8 mouse cellular contexts compared by ENCODE assay signal in genomic region chr14:73524766-73525448, GRCm38 (mm10). TPM values are rescaled to one million over a fixed set of nuclear protein-coding genes. Genes with fewer than 3 reads are reported as not detected.
DNase-seq lines count a peak whose midpoint lies in the region; ATAC-seq and TF ChIP-seq lines count a peak whose summit lies in the region.

Sucla2 (plus strand) TSS chr14:73525319.

- DNase-seq in brain, embryonic 14.5 days (ENCODE audit: low read depth) = peak; percentile 99
- DNase-seq in liver, adult 2 months (ENCODE audit: extremely low read depth, low read depth, low spot score) = peak; percentile 86
- peak; percentile 97 for DNase-seq in splenic B cell, adult 2 months (ENCODE audit: low read depth, low spot score)

- no peaks in the 10 kb centered on the region for H3K9me3 ChIP-seq in erythroblast, embryonic 14.5 days (ENCODE audit: control insufficient read depth, low read length)
- H3K9me3 ChIP-seq in heart, embryonic 11.5 days (replicated peaks; ENCODE audit: control insufficient read depth, low read length) = no peaks in the 10 kb centered on the region
- H3K9me3 ChIP-seq in kidney, embryonic 16.5 days (ENCODE audit: low read length) = no peaks in the 10 kb centered on the region

- WGBS in heart, embryonic 11.5 days (ENCODE audit: insufficient replicate concordance) = under 1% methylated on average over 38 of the region's 41 CpGs
- WGBS in kidney, embryonic 16.5 days = under 1% methylated on average over 36 of the region's 41 CpGs
- under 1% methylated on average over 41 of the region's 41 CpGs for WGBS in liver, adult 2 months

- peaks cover 3% of the 10 kb centered on the region for H3K4me1 ChIP-seq in erythroblast, embryonic 14.5 days (ENCODE audit: control insufficient read depth)
- no peaks in the 10 kb centered on the region for H3K4me1 ChIP-seq in heart, embryonic 11.5 days (ENCODE audit: control insufficient read depth, insufficient read depth, low read length)
- H3K4me1 ChIP-seq in kidney, embryonic 16.5 days (ENCODE audit: insufficient read depth, low read length) = no peaks in the 10 kb centered on the region
- peaks cover 2% of the 10 kb centered on the region; the same call in 1 of the 2 replicates for H3K4me1 ChIP-seq in liver, adult 2 months (ENCODE audit: control insufficient read depth, insufficient read depth, low read length)

- H3K4me3 ChIP-seq in C2C12 (ENCODE audit: insufficient read depth, poor library complexity, severe bottlenecking) (peak within 1 kb of the TSS; percentile 23), myocyte (peak within 1 kb of the TSS; percentile 16)
- H3K4me3 ChIP-seq in erythroblast, embryonic 14.5 days (replicated peaks) = peak within 1 kb of the TSS; percentile 71
- peak within 1 kb of the TSS; percentile 52 for H3K4me3 ChIP-seq in heart, embryonic 11.5 days (ENCODE audit: low read depth, low read length)
- peak within 1 kb of the TSS; percentile 60 for H3K4me3 ChIP-seq in kidney, embryonic 16.5 days (ENCODE audit: low read length)
- peak within 1 kb of the TSS; percentile 63 for H3K4me3 ChIP-seq in liver, adult 2 months (ENCODE audit: insufficient read depth, low read depth, low read length)

- H3K4me2 ChIP-seq in heart, embryonic 11.5 days = peak within 1 kb of the TSS; percentile 58
- H3K4me2 ChIP-seq in kidney, embryonic 16.5 days (replicated peaks; ENCODE audit: low read depth, low read length) = peak within 1 kb of the TSS; percentile 57
- H3K4me2 ChIP-seq in myocyte (ENCODE audit: low read depth) = peak within 1 kb of the TSS; percentile 74

- peak; percentile 98 for TF ChIP-seq CTCF in C2C12 (IDR thresholded peaks at IDR 0.05; ENCODE audit: control insufficient read depth, insufficient read depth, insufficient read length)
- TF ChIP-seq CTCF in brain, embryonic 14.5 days (IDR thresholded peaks at IDR 0.05; ENCODE audit: borderline replicate concordance, extremely low read depth, insufficient read depth, insufficient read length) = peak; percentile 100
- peak; percentile 99 for TF ChIP-seq CTCF in liver, adult 2 months (IDR thresholded peaks at IDR 0.05; ENCODE audit: low read depth, low read length)

- H3K27me3 ChIP-seq in C2C12 (ENCODE audit: control insufficient read depth, insufficient read depth, insufficient read length) = no peaks in the 10 kb centered on the region
- peaks cover 11% of the 10 kb centered on the region for H3K27me3 ChIP-seq in erythroblast, embryonic 14.5 days (ENCODE audit: control insufficient read depth)
- H3K27me3 ChIP-seq in heart, embryonic 11.5 days (ENCODE audit: control insufficient read depth, insufficient read depth, low read length) = no peaks in the 10 kb centered on the region
- no peaks in the 10 kb centered on the region for H3K27me3 ChIP-seq in kidney, embryonic 16.5 days (ENCODE audit: insufficient read depth, low read length)
- H3K27me3 ChIP-seq in liver, adult 2 months (ENCODE audit: control insufficient read depth, insufficient read depth, low read length) = no peaks in the 10 kb centered on the region
- H3K27me3 ChIP-seq in myocyte (ENCODE audit: control insufficient read depth, insufficient read depth, insufficient read length) = peaks cover 3% of the 10 kb centered on the region
- H3K27me3 ChIP-seq in splenic B cell, adult 2 months (ENCODE audit: control insufficient read depth, insufficient read depth, low read length, poor library complexity, severe bottlenecking) = no peaks in the 10 kb centered on the region

- TF ChIP-seq POLR2A in brain, embryonic 14.5 days (IDR thresholded peaks at IDR 0.05; ENCODE audit: borderline replicate concordance, extremely low read depth, insufficient read depth, insufficient read length, poor library complexity, severe bottlenecking) = no peak
- no peak for TF ChIP-seq POLR2A in liver, adult 2 months (IDR thresholded peaks at IDR 0.05; ENCODE audit: extremely low read depth, insufficient read depth, low read length)
- peak; percentile 28 for TF ChIP-seq POLR2A in myocyte (IDR thresholded peaks at IDR 0.05; ENCODE audit: insufficient read length, low read depth)

- H3ac ChIP-seq in C2C12 (ENCODE audit: control insufficient read depth, insufficient read length, low read depth) = peak within 1 kb of the TSS; percentile 19
- no peak within 1 kb of the TSS for H3ac ChIP-seq in myocyte (ENCODE audit: control insufficient read depth, insufficient read length)

- ATAC-seq in heart, embryonic 11.5 days (replicated peaks; ENCODE audit: insufficient number of reproducible peaks, low FRiP score, low TSS enrichment) = peak; percentile 99
- peak; percentile 100 for ATAC-seq in kidney, embryonic 16.5 days (ENCODE audit: low FRiP score, low TSS enrichment)

- H3K79me2 ChIP-seq in C2C12 (ENCODE audit: control insufficient read depth, insufficient read depth) (no peaks in the 10 kb centered on the region), myocyte (ENCODE audit: control insufficient read depth, insufficient read depth) (no peaks in the 10 kb centered on the region)
- no peaks in the 10 kb centered on the region for H3K79me2 ChIP-seq in liver, adult 2 months (ENCODE audit: control insufficient read depth, insufficient read depth, low read length)

- peak within 1 kb of the TSS; percentile 85; the same call in 1 of the 2 replicates for H3K27ac ChIP-seq in heart, embryonic 11.5 days (ENCODE audit: low read depth, low read length)
- H3K27ac ChIP-seq in kidney, embryonic 16.5 days (ENCODE audit: low read length) = peak within 1 kb of the TSS; percentile 91
- H3K27ac ChIP-seq in liver, adult 2 months (replicated peaks; ENCODE audit: insufficient read depth, low read depth, low read length) = peak within 1 kb of the TSS; percentile 92

- no peaks in the 10 kb centered on the region for H3K79me3 ChIP-seq in C2C12 (ENCODE audit: low read depth)

- no peaks in the 10 kb centered on the region for H3K36me3 ChIP-seq in C2C12 (ENCODE audit: control insufficient read depth, insufficient read depth)
- H3K36me3 ChIP-seq in erythroblast, embryonic 14.5 days (ENCODE audit: control insufficient read depth) = no peaks in the 10 kb centered on the region; the same call in 1 of the 2 replicates
- no peaks in the 10 kb centered on the region for H3K36me3 ChIP-seq in heart, embryonic 11.5 days (ENCODE audit: control insufficient read depth, insufficient read depth, low read length)
- no peaks in the 10 kb centered on the region for H3K36me3 ChIP-seq in kidney, embryonic 16.5 days (ENCODE audit: insufficient read depth, low read length)
- no peaks in the 10 kb centered on the region for H3K36me3 ChIP-seq in liver, adult 2 months (ENCODE audit: control insufficient read depth, insufficient read depth, low read length)
- no peaks in the 10 kb centered on the region for H3K36me3 ChIP-seq in myocyte (ENCODE audit: control insufficient read depth, insufficient read depth)
- no peaks in the 10 kb centered on the region for H3K36me3 ChIP-seq in splenic B cell, adult 2 months (ENCODE audit: control insufficient read depth, insufficient read depth, low read length, poor library complexity, severe bottlenecking)

- H3K9ac ChIP-seq in heart, embryonic 11.5 days (ENCODE audit: low read depth, low read length) = peak within 1 kb of the TSS; percentile 74
- H3K9ac ChIP-seq in kidney, embryonic 16.5 days (replicated peaks; ENCODE audit: low read length) = peak within 1 kb of the TSS; percentile 76
- peak within 1 kb of the TSS; percentile 63 for H3K9ac ChIP-seq in liver, adult 2 months (ENCODE audit: low read depth, low read length)

TF ChIP-seq in C2C12, 6 proteins besides CTCF, POLR2A, EP300 and RAD21:
- no peak for TF ChIP-seq FOSL1 (IDR thresholded peaks at IDR 0.05; ENCODE audit: insufficient read depth, low read length, poor library complexity, severe bottlenecking)
- no peak for TF ChIP-seq MYOD1 (IDR thresholded peaks at IDR 0.05; ENCODE audit: control insufficient read depth, insufficient read length, low read depth)
- TF ChIP-seq MYOG (IDR thresholded peaks at IDR 0.05; ENCODE audit: control insufficient read depth, extremely low read depth, insufficient read length) = no peak
- TF ChIP-seq USF1 (IDR thresholded peaks at IDR 0.05; ENCODE audit: low read depth) = no peak
- no peak for TF ChIP-seq CEBPB (IDR thresholded peaks at IDR 0.05; ENCODE audit: low read depth)
- TF ChIP-seq MAX (IDR thresholded peaks at IDR 0.05) = no peak
TF ChIP-seq in C2C12: peak in this region for 0.

TF ChIP-seq in myocyte, 11 proteins besides CTCF, POLR2A, EP300 and RAD21:
- peak in 1 of 3 experiments; percentile 50 for TF ChIP-seq MYOG (IDR thresholded peaks at IDR 0.05; ENCODE audit: control insufficient read depth in 1 of 3, insufficient read depth in 1 of 3, insufficient read length in 2 of 3, low read depth in 2 of 3)
- TF ChIP-seq POLR2AphosphoS2 (IDR thresholded peaks at IDR 0.05; ENCODE audit: insufficient read length, low read depth) = no peak
- no peak for TF ChIP-seq MAX (IDR thresholded peaks at IDR 0.05; ENCODE audit: low read depth)
- no peak for TF ChIP-seq CEBPB (IDR thresholded peaks at IDR 0.05; ENCODE audit: insufficient read depth, poor library complexity, severe bottlenecking)
- peak in 2 of 3 experiments; percentile 23 to 56 for TF ChIP-seq MYOD1 (IDR thresholded peaks at IDR 0.05; ENCODE audit: control insufficient read depth in 1 of 3, insufficient read length in 2 of 3, low read depth in 2 of 3)
- TF ChIP-seq REST (IDR thresholded peaks at IDR 0.05; ENCODE audit: insufficient read depth, insufficient read length) = no peak

RNA-seq across cellular contexts. Expression of gene Sucla2, which starts in this region (rescaled TPM):
- polyA plus RNA-seq in C2C12 (2012; fragmentation: generic; extraction: Trizol) (29.7 TPM), myocyte (2012; fragmentation: generic; extraction: Trizol) (59.5 TPM)
- polyA plus RNA-seq in brain, embryonic 14.5 days (2012; rRNA removed) = 46.0 and 52.8 TPM in 2 replicates
- polyA plus RNA-seq in erythroblast, embryonic 14.5 days (2012) = 1.1 TPM in 2 replicates
- polyA plus RNA-seq in heart, embryonic 11.5 days (2014; fragmentation: Nextera tagmentation; extraction: Ambion mirVana) = 180 and 205 TPM in 2 replicates
- 128 and 139 TPM in 2 replicates for polyA plus RNA-seq in kidney, embryonic 16.5 days (2015; fragmentation: Nextera tagmentation; extraction: Ambion mirVana)
- total RNA-seq in liver, adult 2 months (2014; rRNA removed) = 137 and 183 TPM in 2 replicates
- 36.5 and 38.1 TPM in 2 replicates for polyA plus RNA-seq in liver, adult 2 months (2012; rRNA removed)

Comparison
In these comparisons a context has a peak if more than half of its experiments do, and no peak if none do; other contexts are left out.
1. Peak in every context shown above with its lines: DNase-seq, ATAC-seq, H3K4me3 ChIP-seq and H3K27ac ChIP-seq.
2. RNA of gene Sucla2 (polyA plus RNA-seq): 180 to 205 TPM in heart, embryonic 11.5 days, 128 to 139 TPM in kidney, embryonic 16.5 days, 59.5 TPM in myocyte (single experiment), 46.0 to 52.8 TPM in brain, embryonic 14.5 days, 36.5 to 38.1 TPM in liver, adult 2 months and 29.7 TPM in C2C12 (single experiment); 1.1 TPM in erythroblast, embryonic 14.5 days; every median in the first group is over 10 times any median in the second.
3. H3K4me3 ChIP-seq: peak in every context shown above with its lines; median percentile 71 in erythroblast, embryonic 14.5 days; 63 in liver, adult 2 months; 60 in kidney, embryonic 16.5 days; 52 in heart, embryonic 11.5 days; 23 in C2C12; 16 in myocyte.